Mouse (Mus musculus): ENCODE data around the gene Bcl3.
A peak's percentile ranks its signal among the peaks of the same experiment; 100 is the strongest.

- TF ChIP-seq POLR2A (IDR thresholded peaks at IDR 0.05; ENCODE audit: borderline replicate concordance, control insufficient read depth, low read depth, low read length) (0 out of 2 replicates have a peak, but pooled peaks have one; percentile 28), CTCF (IDR thresholded peaks at IDR 0.05; ENCODE audit: control insufficient read depth, insufficient read depth, low read length) (no peak)
Observed at GRCm38 (mm10) chr7:19816224-19816771, 6.3 kb downstream of the Bcl3 start.

All from bone marrow, adult 2 months (tissue).